Mouse (Mus musculus) cortical plate, adult 2 months (tissue): ENCODE results near the gene C4b. TPM values are rescaled to one million over a fixed set of nuclear protein-coding genes. Genes with fewer than 3 reads are reported as not detected.

Source experiments
- H3K27ac ChIP-seq: fragments of 200-500 bp; 2 replicates; pipeline ENCODE4 v1.5.1; 2012; ENCODE audit warnings: low read length, control low read depth, inconsistent platforms; ENCODE audit not compliant: insufficient read depth
- H3K4me1 ChIP-seq: fragments of 200-500 bp; 2 replicates; pipeline ENCODE4 v1.6.1; 2011; ENCODE audit warnings: low read length; ENCODE audit not compliant: control insufficient read depth, insufficient read depth
- H3K4me3 ChIP-seq: fragments of 200-500 bp; 2 replicates; pipeline ENCODE4 v1.5.1; 2011; ENCODE audit warnings: mild to moderate bottlenecking, low read length, control low read depth; ENCODE audit not compliant: insufficient read depth
- CTCF ChIP-seq: fragments of 200-500 bp; IDR thresholded peaks from 2 replicates; pipeline ENCODE4 v1.5.1; 2011; ENCODE audit warnings: mild to moderate bottlenecking, control low read depth, low read length; ENCODE audit not compliant: insufficient read depth; ENCODE audit errors: extremely low read depth
- POLR2A ChIP-seq: fragments of 200-500 bp; IDR thresholded peaks from 2 replicates; pipeline ENCODE4 v1.6.1; 2011; ENCODE audit warnings: mild to moderate bottlenecking, low read length, control low read depth; ENCODE audit not compliant: insufficient read depth; ENCODE audit errors: extremely low read depth
- polyA plus RNA-seq: library from polyadenylated mRNA; depleted of rRNA; stranded (reverse); fragments of >200 nt; gene quantifications from 2 replicates; pipeline ENCODE4 v1.2.3, GENCODE M21; 2012

C4b gene
- polyA plus RNA-seq, 1 experiment: 14.8 TPM

GRCm38 (mm10) chr17:34700671-34701071 is 43.0 kb downstream of the C4b start:
- H3K4me3 ChIP-seq: no peak overlapping the region
- H3K27ac ChIP-seq: peak overlapping the region; percentile 89
- TF ChIP-seq CTCF (no peak), POLR2A (no peak)
- H3K4me1 ChIP-seq: peaks cover 11% of the 10 kb centered on the region

- TF ChIP-seq POLR2A (0 out of 2 replicates have a peak, but pooled peaks have one; percentile 15), CTCF (no peak)
- peaks cover 11% of the 10 kb centered on the region for H3K4me1 ChIP-seq
- H3K27ac ChIP-seq: peak overlapping the region; percentile 93
- no peak overlapping the region for H3K4me3 ChIP-seq
Observed at GRCm38 (mm10) chr17:34699575-34700408, 43.9 kb downstream of the C4b start.

GRCm38 (mm10) chr17:34692906-34693305 is 50.8 kb downstream of the C4b start:
- no peak for TF ChIP-seq CTCF
- TF ChIP-seq POLR2A: no peak

GRCm38 (mm10) chr17:34690458-34690857 is 53.2 kb downstream of the C4b start:
- no peaks in the 10 kb centered on the region for H3K4me1 ChIP-seq
- no peak overlapping the region for H3K4me3 ChIP-seq
- TF ChIP-seq POLR2A (no peak), CTCF (no peak)
- H3K27ac ChIP-seq: no peak overlapping the region

More at GRCm38 (mm10) chr17:34692906-34693305, 50.8 kb downstream of the C4b start:
- Histone ChIP-seq H3K27ac (no peak overlapping the region), H3K4me3 (no peak overlapping the region), H3K4me1 (no peaks in the 10 kb centered on the region)

GRCm38 (mm10) chr17:34688889-34689288 is 54.8 kb downstream of the C4b start:
- Histone ChIP-seq H3K4me3 (no peak overlapping the region), H3K27ac (no peak overlapping the region), H3K4me1 (no peaks in the 10 kb centered on the region)
- TF ChIP-seq CTCF (no peak), POLR2A (no peak)

- TF ChIP-seq POLR2A: no peak
- TF ChIP-seq CTCF: no peak
- Histone ChIP-seq H3K4me3 (no peak overlapping the region), H3K27ac (no peak overlapping the region), H3K4me1 (no peaks in the 10 kb centered on the region)
Observed at GRCm38 (mm10) chr17:34685120-34686110, 58.3 kb downstream of the C4b start.

GRCm38 (mm10) chr17:34684253-34684893 is 59.3 kb downstream of the C4b start:
- Histone ChIP-seq H3K27ac (no peak overlapping the region), H3K4me3 (no peak overlapping the region), H3K4me1 (no peaks in the 10 kb centered on the region)
- TF ChIP-seq CTCF (no peak), POLR2A (no peak)

- Histone ChIP-seq H3K27ac (no peak overlapping the region), H3K4me1 (no peaks in the 10 kb centered on the region), H3K4me3 (no peak overlapping the region)
- TF ChIP-seq POLR2A (no peak), CTCF (no peak)
Observed at GRCm38 (mm10) chr17:34683686-34684220, 59.9 kb downstream of the C4b start.

GRCm38 (mm10) chr17:34683179-34683578 is 60.5 kb downstream of the C4b start:
- Histone ChIP-seq H3K27ac (no peak overlapping the region), H3K4me1 (no peaks in the 10 kb centered on the region), H3K4me3 (no peak overlapping the region)
- TF ChIP-seq POLR2A (no peak), CTCF (no peak)
